Mouse (Mus musculus): ENCODE data around the gene Vwc2l. TPM values are rescaled to one million over a fixed set of nuclear protein-coding genes. Genes with fewer than 3 reads are reported as not detected.

Gene Vwc2l
- polyA plus RNA-seq, 1 experiment, result not detected

- 80% methylated on average over 11 of the region's 11 CpGs for WGBS
- H3K4me1 ChIP-seq (ENCODE audit: control insufficient read depth, insufficient read depth, insufficient read length, low read length), result no peaks in the 10 kb centered on the region
- H3K4me3 ChIP-seq (ENCODE audit: low read depth, low read length), result no peak overlapping the region
- TF ChIP-seq CTCF (IDR thresholded peaks at IDR 0.05; ENCODE audit: extremely low read depth, insufficient read length, insufficient replicate concordance, low read depth, low read length) (no peak), POLR2A (IDR thresholded peaks at IDR 0.05; ENCODE audit: low read depth, low read length) (no peak)
- H3K27me3 ChIP-seq (ENCODE audit: control insufficient read depth, insufficient read depth, low read length), result no peaks in the 10 kb centered on the region
- no peak overlapping the region for H3K27ac ChIP-seq (ENCODE audit: insufficient read depth, low read depth, low read length)
- H3K36me3 ChIP-seq (ENCODE audit: control insufficient read depth, insufficient read depth, low read length), result no peaks in the 10 kb centered on the region
Observed at GRCm38 (mm10) chr1:70853446-70853845, 127.9 kb downstream of the Vwc2l start.

DNA sequence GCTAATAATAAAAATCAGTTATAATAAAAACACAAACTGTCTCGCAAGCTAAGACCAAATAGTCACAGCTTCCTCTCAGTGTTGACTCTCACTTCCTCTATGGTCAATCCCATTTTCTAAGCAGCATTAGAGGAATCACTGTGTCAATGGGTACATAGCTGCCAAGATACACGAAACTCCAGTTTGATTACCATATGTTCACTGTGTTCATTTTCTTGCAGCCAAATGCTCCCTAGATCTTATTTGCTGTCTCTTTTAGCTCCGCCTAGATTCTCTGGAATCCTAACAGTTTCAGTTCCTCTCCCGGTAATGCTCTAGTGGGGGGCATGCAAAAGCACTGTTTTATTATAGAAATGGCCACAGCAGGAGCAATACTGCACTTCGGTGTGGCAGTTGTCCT, 130.4 kb downstream of the Vwc2l start:
- WGBS, result 58% methylated on average over 5 of the region's 5 CpGs

DNA sequence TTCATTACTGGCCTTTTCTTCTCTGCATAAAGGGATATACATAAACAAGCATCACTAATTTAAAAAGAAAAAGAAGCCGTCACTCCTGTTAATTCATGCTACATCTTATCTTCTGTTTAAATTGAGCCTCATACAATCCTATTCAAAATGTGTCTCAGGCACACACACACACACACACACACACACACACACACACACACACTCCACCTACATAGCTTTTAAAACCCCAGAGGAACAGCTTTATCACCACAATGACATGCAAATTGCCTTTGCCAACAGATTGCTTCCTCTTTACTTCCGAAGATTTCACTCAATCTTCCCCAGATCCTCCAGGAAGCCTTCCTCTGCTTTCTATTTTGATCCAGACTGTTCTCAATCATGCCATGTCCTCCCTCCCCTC, 136.2 kb downstream of the Vwc2l start:
- Histone ChIP-seq H3K4me1 (ENCODE audit: control insufficient read depth, insufficient read depth, insufficient read length, low read length) (no peaks in the 10 kb centered on the region), H3K27ac (ENCODE audit: insufficient read depth, low read depth, low read length) (no peak overlapping the region), H3K4me3 (ENCODE audit: low read depth, low read length) (no peak overlapping the region), H3K36me3 (ENCODE audit: control insufficient read depth, insufficient read depth, low read length) (no peaks in the 10 kb centered on the region), H3K27me3 (ENCODE audit: control insufficient read depth, insufficient read depth, low read length) (no peaks in the 10 kb centered on the region)
- TF ChIP-seq POLR2A (IDR thresholded peaks at IDR 0.05; ENCODE audit: low read depth, low read length) (no peak), CTCF (IDR thresholded peaks at IDR 0.05; ENCODE audit: extremely low read depth, insufficient read length, insufficient replicate concordance, low read depth, low read length) (no peak)
- 56% methylated on average over 2 of the region's 2 CpGs for WGBS

More for the DNA sequence above, 130.4 kb downstream of the Vwc2l start:
- H3K27ac ChIP-seq (ENCODE audit: insufficient read depth, low read depth, low read length), result no peak overlapping the region
- no peaks in the 10 kb centered on the region for H3K4me1 ChIP-seq (ENCODE audit: control insufficient read depth, insufficient read depth, insufficient read length, low read length)
- no peak for TF ChIP-seq POLR2A (IDR thresholded peaks at IDR 0.05; ENCODE audit: low read depth, low read length)
- no peak for TF ChIP-seq CTCF (IDR thresholded peaks at IDR 0.05; ENCODE audit: extremely low read depth, insufficient read length, insufficient replicate concordance, low read depth, low read length)
- H3K27me3 ChIP-seq (ENCODE audit: control insufficient read depth, insufficient read depth, low read length), result no peaks in the 10 kb centered on the region
- H3K4me3 ChIP-seq (ENCODE audit: low read depth, low read length), result no peak overlapping the region
- H3K36me3 ChIP-seq (ENCODE audit: control insufficient read depth, insufficient read depth, low read length), result no peaks in the 10 kb centered on the region

DNA sequence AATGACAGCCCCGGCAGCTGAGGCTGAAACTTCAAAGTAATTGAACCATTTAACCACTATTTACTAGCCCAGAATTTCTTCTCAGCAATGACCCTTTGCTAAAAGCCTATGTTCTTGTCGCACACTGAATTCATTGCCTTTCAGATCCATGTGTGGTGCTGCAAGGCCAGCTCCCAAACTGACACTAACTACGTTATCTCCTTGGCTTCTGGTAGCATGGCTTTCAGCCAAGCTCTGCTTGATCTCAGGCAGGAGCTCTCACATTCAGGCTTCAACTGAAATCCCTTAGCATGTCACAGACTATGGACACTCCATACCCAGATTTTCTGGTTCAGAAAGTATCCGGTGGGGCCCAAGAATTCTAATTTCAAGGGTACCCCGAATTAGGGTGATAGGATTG, 140.6 kb downstream of the Vwc2l start:
- Histone ChIP-seq H3K4me1 (ENCODE audit: control insufficient read depth, insufficient read depth, insufficient read length, low read length) (no peaks in the 10 kb centered on the region), H3K27ac (ENCODE audit: insufficient read depth, low read depth, low read length) (no peak overlapping the region), H3K36me3 (ENCODE audit: control insufficient read depth, insufficient read depth, low read length) (no peaks in the 10 kb centered on the region), H3K27me3 (ENCODE audit: control insufficient read depth, insufficient read depth, low read length) (no peaks in the 10 kb centered on the region), H3K4me3 (ENCODE audit: low read depth, low read length) (no peak overlapping the region)
- TF ChIP-seq POLR2A (IDR thresholded peaks at IDR 0.05; ENCODE audit: low read depth, low read length) (no peak), CTCF (IDR thresholded peaks at IDR 0.05; ENCODE audit: extremely low read depth, insufficient read length, insufficient replicate concordance, low read depth, low read length) (no peak)
- 74% methylated on average over 5 of the region's 5 CpGs for WGBS

GRCm38 (mm10) chr1:70880496-70880895, 155.0 kb downstream of the Vwc2l start:
- TF ChIP-seq POLR2A (IDR thresholded peaks at IDR 0.05; ENCODE audit: low read depth, low read length) (no peak), CTCF (IDR thresholded peaks at IDR 0.05; ENCODE audit: extremely low read depth, insufficient read length, insufficient replicate concordance, low read depth, low read length) (no peak)
- WGBS, result 85% methylated on average over 2 of the region's 2 CpGs
- Histone ChIP-seq H3K27ac (ENCODE audit: insufficient read depth, low read depth, low read length) (no peak overlapping the region), H3K27me3 (ENCODE audit: control insufficient read depth, insufficient read depth, low read length) (no peaks in the 10 kb centered on the region), H3K36me3 (ENCODE audit: control insufficient read depth, insufficient read depth, low read length) (no peaks in the 10 kb centered on the region), H3K4me1 (ENCODE audit: control insufficient read depth, insufficient read depth, insufficient read length, low read length) (no peaks in the 10 kb centered on the region), H3K4me3 (ENCODE audit: low read depth, low read length) (no peak overlapping the region)

- H3K4me3 ChIP-seq (ENCODE audit: low read depth, low read length), result no peak overlapping the region
- H3K27ac ChIP-seq (ENCODE audit: insufficient read depth, low read depth, low read length), result no peak overlapping the region
- no peak for TF ChIP-seq CTCF (IDR thresholded peaks at IDR 0.05; ENCODE audit: extremely low read depth, insufficient read length, insufficient replicate concordance, low read depth, low read length)
- TF ChIP-seq POLR2A (IDR thresholded peaks at IDR 0.05; ENCODE audit: low read depth, low read length), result no peak
- no peaks in the 10 kb centered on the region for H3K27me3 ChIP-seq (ENCODE audit: control insufficient read depth, insufficient read depth, low read length)
- no peaks in the 10 kb centered on the region for H3K36me3 ChIP-seq (ENCODE audit: control insufficient read depth, insufficient read depth, low read length)
- no peaks in the 10 kb centered on the region for H3K4me1 ChIP-seq (ENCODE audit: control insufficient read depth, insufficient read depth, insufficient read length, low read length)
- WGBS, result 70% methylated on average over 3 of the region's 3 CpGs
Observed at GRCm38 (mm10) chr1:70881269-70881668, 155.8 kb downstream of the Vwc2l start.

GRCm38 (mm10) chr1:70884156-70884555, 158.6 kb downstream of the Vwc2l start:
- Histone ChIP-seq H3K4me3 (ENCODE audit: low read depth, low read length) (no peak overlapping the region), H3K36me3 (ENCODE audit: control insufficient read depth, insufficient read depth, low read length) (no peaks in the 10 kb centered on the region), H3K27ac (ENCODE audit: insufficient read depth, low read depth, low read length) (no peak overlapping the region), H3K27me3 (ENCODE audit: control insufficient read depth, insufficient read depth, low read length) (no peaks in the 10 kb centered on the region), H3K4me1 (ENCODE audit: control insufficient read depth, insufficient read depth, insufficient read length, low read length) (no peaks in the 10 kb centered on the region)
- TF ChIP-seq CTCF (IDR thresholded peaks at IDR 0.05; ENCODE audit: extremely low read depth, insufficient read length, insufficient replicate concordance, low read depth, low read length) (no peak), POLR2A (IDR thresholded peaks at IDR 0.05; ENCODE audit: low read depth, low read length) (no peak)
- WGBS, result 80% methylated on average over 4 of the region's 4 CpGs

DNA sequence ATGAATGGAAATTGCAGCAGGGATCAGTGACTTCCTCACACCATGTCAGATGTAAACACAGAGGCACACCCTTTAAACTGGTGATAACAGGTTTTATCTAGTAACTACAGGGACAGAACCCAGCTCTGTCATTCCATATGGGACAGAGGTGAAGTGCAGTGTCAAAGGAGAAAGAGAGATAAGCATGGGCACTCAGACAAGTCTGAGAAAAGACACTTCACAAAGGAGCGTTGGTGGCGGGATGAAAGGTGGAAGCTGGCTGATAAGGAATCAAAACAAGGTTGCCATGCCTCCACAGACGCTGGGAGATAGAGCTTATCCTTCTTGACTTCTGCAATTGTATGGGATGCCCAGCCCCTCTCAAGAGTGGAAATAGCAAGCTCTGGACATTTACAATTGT, 176.8 kb downstream of the Vwc2l start:
- Histone ChIP-seq H3K36me3 (ENCODE audit: control insufficient read depth, insufficient read depth, low read length) (no peaks in the 10 kb centered on the region), H3K27ac (ENCODE audit: insufficient read depth, low read depth, low read length) (no peak overlapping the region), H3K27me3 (ENCODE audit: control insufficient read depth, insufficient read depth, low read length) (no peaks in the 10 kb centered on the region), H3K4me3 (ENCODE audit: low read depth, low read length) (no peak overlapping the region), H3K4me1 (ENCODE audit: control insufficient read depth, insufficient read depth, insufficient read length, low read length) (no peaks in the 10 kb centered on the region)
- 7% methylated on average over 3 of the region's 3 CpGs for WGBS
- TF ChIP-seq POLR2A (IDR thresholded peaks at IDR 0.05; ENCODE audit: low read depth, low read length) (no peak), CTCF (IDR thresholded peaks at IDR 0.05; ENCODE audit: extremely low read depth, insufficient read length, insufficient replicate concordance, low read depth, low read length) (no peak)

Measured in small intestine, adult 2 months (tissue).